Mouse (Mus musculus): ENCODE measurements at regions not wholly inside any gene's neighbourhood (a gene's known extent, or its start where the extent isn't known, plus 50 kb on each side); places are given as distances from the start of the nearest gene placed in this dataset.

- no peak for DNase-seq
Observed at GRCm38 (mm10) chr4:56036334-56036733, 504.1 kb upstream of the Klf4 start.

DNA sequence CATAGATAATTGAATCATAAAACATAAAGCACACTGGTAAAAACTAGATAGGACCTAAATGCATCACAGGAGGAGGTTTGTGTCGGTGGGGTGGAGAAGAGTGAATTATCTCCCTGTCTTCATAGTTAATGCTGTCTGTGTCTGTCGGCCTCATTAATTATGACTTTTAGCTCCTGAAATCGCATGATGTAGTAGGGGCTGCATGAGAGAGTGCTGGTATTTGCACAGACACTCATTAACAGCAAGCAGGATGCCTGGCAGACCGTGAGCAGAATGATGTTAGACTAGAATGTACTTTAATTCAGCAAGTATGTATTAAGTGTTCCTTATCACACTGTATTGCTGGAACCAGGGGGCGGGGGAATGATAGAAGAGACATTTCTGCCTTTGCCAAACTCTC, 503.3 kb upstream of the Klf4 start:
- no peak for DNase-seq

- DNase-seq = no peak
Observed at GRCm38 (mm10) chr4:56028441-56028840, 496.2 kb upstream of the Klf4 start.

GRCm38 (mm10) chr4:56027258-56027657, 495.0 kb upstream of the Klf4 start:
- DNase-seq = no peak

GRCm38 (mm10) chr4:56024478-56024877, 492.2 kb upstream of the Klf4 start:
- no peak for DNase-seq

GRCm38 (mm10) chr4:56018212-56018611, 485.9 kb upstream of the Klf4 start:
- DNase-seq = no peak

- DNase-seq = peak; percentile 53 to 55
Observed at GRCm38 (mm10) chr4:56015481-56015880, 483.2 kb upstream of the Klf4 start.

DNA sequence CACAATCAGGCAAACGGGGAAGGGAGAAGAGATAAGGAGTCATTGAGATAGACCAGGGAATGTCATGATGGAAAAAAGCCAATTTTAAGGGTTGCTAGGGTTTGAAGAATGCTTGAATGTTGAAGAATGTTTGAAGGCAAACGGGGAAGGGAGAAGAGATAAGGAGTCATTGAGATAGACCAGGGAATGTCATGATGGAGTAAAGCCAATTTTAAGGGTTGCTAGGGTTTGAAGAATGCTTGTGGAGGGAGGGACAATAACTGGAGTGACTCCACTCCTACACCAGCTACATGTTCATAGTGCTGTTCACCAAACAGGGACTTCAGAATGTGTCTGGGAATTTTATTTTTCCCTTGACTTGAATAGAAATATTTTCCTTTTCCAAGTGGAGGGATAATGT, 476.0 kb upstream of the Klf4 start:
- no peak for DNase-seq

GRCm38 (mm10) chr4:56004227-56004626, 472.0 kb upstream of the Klf4 start:
- no peak for DNase-seq

DNA sequence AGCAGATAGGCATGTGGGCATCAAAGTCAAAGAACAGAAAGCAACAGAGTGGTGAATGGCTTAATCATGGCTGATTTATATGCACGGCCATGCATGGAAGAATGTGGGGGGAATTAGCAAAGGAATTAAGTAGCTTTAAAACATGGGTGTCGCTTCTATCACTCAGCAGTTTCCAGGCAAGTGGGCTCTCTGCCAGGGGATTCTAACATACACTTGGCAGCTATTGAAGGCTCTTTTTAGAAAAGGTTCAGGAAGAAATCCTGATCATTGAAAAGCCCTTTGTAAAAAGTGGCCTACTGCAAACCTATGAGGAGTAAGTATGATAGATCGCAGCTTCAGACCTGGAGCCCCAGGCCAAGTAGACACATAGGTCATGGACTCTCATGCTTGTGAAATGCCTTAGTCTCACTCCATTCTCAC, 469.1 kb upstream of the Klf4 start:
- DNase-seq = peak in 1 of 2 experiments; percentile 6

- no peak for DNase-seq
Observed at GRCm38 (mm10) chr4:55984026-55984425, 451.8 kb upstream of the Klf4 start.

GRCm38 (mm10) chr4:55978539-55978938, 446.3 kb upstream of the Klf4 start:
- DNase-seq = no peak

- DNase-seq = no peak
Observed at GRCm38 (mm10) chr4:55976265-55976664, 444.0 kb upstream of the Klf4 start.

- no peak for DNase-seq
Observed at GRCm38 (mm10) chr4:55973706-55974105, 441.4 kb upstream of the Klf4 start.

DNA sequence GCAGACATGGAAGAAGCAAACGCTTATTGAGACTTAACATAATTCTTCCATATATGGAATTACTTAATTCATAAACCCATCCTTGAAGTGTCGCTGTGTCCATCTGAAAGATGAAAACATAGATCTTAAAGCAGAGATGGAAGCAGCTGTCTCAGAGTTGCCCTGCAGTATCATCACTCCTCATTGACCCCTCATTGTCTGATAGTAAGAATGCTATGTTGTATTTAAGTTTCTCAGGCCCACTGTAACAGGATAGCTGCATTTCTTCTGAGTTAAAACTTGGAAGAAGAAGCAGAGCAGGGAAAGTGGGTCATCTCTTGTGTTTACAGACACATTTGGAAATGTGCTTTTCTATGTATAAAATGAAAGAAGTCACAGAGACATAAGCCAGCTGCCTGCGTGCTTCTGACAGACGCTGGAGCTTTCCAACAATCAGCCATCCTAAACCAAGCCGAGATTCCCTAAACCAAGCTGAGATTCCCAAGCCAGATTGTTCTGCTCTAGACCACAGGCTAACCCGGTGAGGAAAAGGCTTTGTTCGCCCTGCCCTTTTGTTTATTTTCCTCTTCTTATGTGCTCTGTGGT, 440.1 kb upstream of the Klf4 start:
- DNase-seq = no peak

DNA sequence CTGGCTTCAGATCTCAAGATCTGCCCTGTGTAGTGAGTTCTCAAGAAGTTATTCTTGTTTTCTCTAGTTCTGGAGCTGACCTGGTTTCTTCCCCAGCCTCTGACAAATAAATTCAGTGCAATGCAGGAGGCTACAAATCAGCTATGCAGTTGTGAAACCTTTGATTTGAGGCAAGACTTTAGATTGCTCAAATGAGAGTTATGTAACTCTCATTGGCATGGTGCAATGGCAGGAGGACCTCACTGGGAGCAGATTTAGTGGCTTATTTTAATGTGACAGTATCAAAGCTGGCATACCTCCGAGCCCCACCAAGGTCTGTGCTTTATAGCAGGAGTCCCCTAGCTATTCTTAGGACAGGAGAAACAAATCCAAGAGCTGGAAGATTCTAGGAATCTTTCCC, 427.8 kb upstream of the Klf4 start:
- no peak for DNase-seq

DNA sequence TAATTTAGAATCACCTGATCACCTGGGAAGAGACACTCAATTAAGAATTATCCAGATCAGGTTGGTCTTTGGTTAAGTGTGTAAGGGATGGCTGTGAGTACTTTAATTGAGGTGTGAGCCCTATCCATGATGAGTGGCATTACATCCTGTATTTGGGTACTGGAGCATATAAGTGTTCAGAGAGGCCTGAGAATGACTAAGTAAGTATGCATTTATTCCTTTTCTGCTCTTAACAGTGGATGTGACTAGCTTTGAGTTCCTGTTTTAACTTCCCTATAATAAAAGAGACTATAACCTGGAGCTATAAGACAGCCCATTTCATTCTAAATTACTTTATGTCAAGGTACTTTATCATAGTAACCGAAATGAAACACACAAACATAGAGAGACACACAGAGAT, 421.4 kb upstream of the Klf4 start:
- no peak for DNase-seq

DNA sequence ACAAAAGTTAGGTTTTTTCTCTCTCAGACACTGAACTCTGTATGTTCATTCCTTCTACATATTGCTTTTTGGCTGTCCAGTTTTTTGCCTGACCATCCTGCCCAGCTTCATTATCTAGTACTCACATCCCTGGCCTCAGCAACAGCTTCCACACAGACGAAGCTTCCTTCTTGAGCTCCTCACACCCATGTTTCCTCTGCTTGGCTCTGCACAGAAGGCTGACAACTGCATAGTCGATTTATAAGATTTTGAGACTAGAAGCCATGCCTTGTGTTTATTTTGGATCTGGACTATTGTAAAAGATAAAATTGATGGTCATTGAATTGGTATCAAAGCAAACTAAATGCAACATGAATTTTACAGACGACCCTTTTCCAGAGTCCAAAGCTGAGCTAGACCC, 420.0 kb upstream of the Klf4 start:
- DNase-seq = no peak

DNA sequence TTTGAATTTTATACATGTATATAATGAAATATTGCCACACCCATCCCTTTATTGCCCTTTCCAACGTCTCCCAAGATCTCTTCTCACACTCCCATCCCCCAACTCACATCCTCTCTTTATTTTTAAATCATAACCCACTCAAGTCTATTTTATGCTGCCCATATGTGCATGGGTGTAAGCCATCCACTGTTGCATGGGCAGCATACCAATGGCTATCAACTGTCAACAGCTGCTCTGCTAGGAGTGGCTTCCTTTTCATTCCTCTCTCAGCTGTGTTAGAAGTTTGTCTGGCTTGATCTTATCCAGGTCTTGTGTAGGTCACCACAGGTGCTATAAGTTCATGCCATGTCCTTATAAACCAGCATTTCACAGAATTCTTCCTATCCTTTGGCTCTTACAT, 409.2 kb upstream of the Klf4 start:
- DNase-seq = no peak

GRCm38 (mm10) chr4:55938383-55938782, 406.1 kb upstream of the Klf4 start:
- no peak for DNase-seq

DNA sequence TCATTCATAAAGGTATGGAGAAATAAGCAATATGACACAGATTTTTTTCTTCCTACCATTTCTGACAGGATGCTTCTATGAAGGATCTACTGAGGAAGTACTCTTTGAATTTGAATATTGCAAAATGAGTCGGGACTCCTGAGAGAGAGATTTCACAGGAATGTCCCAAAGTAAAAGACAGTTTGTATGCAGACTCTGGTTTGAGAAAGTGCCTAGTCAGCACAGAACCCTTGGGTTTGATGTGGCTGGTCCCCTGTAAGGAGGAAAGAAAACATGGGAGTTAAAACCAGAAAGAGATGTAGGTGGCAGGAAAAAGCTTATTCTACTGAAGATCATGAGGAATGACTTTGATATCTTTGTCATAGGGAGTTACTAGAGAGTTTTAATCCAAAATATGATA, 405.6 kb upstream of the Klf4 start:
- no peak for DNase-seq

DNA sequence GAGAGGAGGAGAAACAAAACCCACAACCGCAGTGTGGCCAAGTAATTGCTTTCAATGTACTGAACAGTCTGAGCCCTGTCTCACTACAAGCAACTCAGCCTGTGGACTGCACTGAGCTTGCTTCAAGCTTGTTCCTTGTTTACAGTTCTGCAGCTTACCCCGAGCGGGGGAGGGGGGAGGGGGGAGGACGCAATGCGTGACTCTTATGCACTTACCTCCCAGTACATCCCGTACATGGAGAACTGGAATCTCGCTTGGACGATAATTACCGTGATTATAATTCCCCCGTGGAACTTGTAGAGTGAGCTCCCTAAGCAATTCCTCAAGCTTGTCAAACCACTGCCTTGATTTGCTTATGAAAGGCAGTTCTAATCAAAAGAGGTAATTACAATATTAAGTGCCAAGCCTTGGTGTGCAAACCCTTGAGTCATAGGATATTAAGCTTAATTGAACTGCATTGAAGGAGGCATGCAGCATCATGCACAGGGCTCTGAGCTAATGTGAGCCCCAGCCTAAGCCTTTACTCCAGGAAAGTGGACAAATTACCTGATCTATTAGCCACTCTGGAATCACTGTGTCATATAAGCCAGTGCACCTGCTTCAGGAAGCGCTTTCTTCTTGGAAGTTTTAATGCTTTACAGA, 397.0 kb upstream of the Klf4 start:
- DNase-seq = peak; percentile 5 to 14

- peak in 1 of 2 experiments; percentile 5 for DNase-seq
Observed at GRCm38 (mm10) chr4:55928670-55929069, 396.4 kb upstream of the Klf4 start.

DNA sequence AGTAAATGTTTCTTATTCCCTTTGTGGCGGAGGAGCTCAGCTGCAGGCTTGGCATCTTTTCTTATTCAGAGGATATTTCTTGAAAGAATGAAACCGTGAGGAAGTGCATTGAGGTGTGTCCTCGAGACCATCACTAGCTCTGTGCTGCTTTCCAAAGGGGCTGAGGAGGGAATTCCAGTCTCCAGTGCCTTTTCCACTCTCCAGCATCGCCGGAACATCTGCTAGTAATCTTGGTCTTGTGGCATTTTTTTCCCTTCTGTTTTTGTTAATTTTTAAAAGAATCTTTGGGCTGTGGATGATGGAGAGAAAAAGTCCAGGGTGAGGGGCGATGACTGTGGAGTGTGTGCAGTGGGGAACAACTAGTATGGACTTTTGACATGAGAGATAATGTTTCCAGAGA, 395.9 kb upstream of the Klf4 start:
- DNase-seq = no peak

GRCm38 (mm10) chr4:55927391-55927790, 395.1 kb upstream of the Klf4 start:
- no peak for DNase-seq
